Mouse (Mus musculus) CD4-positive, CD25-positive, alpha-beta regulatory T cell (primary cell): ENCODE results near the gene 0610040J01Rik. TPM values are rescaled to one million over a fixed set of nuclear protein-coding genes. Genes with fewer than 3 reads are reported as not detected.

Source experiments
- polyA plus RNA-seq: library from polyadenylated mRNA; unstranded; fragments of 100-300 nt; shearing (Covaris generic); gene quantifications from one replicate; pipeline ENCODE4 v1.2.1, GENCODE M21; 2017

The 0610040J01Rik gene
- polyA plus RNA-seq: 0.29 TPM

DNA sequence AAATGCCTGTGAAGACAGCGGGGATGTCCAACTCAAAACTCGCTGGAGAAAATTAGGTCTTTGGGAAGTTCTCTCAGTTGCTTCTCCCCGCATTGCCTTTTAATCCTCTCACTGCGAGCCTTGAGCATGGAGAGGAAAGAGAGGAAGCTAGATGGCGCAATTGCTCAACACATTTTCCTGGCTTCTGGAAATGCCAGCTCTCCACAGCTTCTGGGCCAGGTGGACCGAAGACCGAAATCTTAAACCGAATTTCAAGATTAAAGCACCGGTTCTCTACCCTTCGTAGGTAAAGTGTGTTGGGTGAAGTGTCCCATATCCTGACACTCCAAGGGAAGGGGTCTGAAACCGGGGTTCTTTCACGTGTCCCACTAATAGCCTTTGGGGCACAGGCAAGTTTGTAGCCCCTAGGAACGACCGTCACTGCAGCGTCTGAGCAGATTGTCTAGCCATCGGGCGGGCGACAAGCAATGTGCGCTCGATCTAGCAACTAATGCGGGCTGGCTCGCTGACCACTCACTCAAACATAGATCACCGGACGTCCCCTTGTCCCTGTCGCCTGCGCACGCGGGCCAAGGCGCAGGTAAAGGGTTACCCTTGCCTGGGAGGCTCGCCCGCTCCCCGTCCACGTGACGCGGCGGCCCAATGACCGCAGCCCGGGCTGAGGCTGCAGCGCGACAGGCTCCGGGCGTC is at the start of gene 0610040J01Rik:
Gene 0610040J01Rik, plus strand, starts transcription at position 545 of the 690 bp plus-strand sequence.

Other genes with a start within 250 kb of the 0610040J01Rik start
- 0.05 TPM for gene Nwd2, start 163.3 kb upstream of the 0610040J01Rik start, polyA plus RNA-seq
- 5.9 TPM for gene Rell1, start 156.5 kb downstream of the 0610040J01Rik start, polyA plus RNA-seq